Mouse (Mus musculus) bone marrow, adult 2 months (tissue): ENCODE results near the gene Ick.

Source experiments
- CTCF ChIP-seq: fragments of 200-500 bp; IDR thresholded peaks from 2 replicates; pipeline ENCODE4 v1.5.1; 2011; ENCODE audit warnings: low read length, control low read depth; ENCODE audit not compliant: control insufficient read depth, insufficient read depth
- POLR2A ChIP-seq: fragments of 200-500 bp; IDR thresholded peaks from 2 replicates; pipeline ENCODE4 v1.6.1; 2011; ENCODE audit warnings: low read depth, mild to moderate bottlenecking, control low read depth, low read length, borderline replicate concordance; ENCODE audit not compliant: control insufficient read depth

DNA sequence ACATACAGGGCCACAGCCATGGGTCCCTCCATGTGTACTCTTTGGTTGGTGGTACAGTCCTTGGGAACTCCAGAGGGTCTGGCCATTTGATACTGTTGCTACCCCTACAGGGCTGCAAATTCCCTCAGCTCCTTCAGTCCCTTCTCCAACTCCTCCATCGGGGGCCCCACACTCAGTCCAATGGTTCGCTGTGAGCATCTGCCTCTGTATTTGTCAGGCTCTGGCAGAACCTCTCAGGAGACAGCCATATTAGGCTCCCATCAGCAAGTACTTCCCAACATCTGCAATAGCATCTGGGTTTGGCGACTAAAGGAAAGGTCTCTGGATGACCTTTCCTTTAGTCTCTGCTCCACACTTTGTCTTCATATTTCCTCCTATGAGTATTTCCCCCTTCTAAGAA lies 102.5 kb downstream of the Ick start:
- TF ChIP-seq POLR2A (no peak), CTCF (no peak)
